Mouse (Mus musculus): ENCODE measurements around the gene Fev. TPM values are rescaled to one million over a fixed set of nuclear protein-coding genes. Genes with fewer than 3 reads are reported as not detected.

Gene Fev
- polyA plus RNA-seq, 1 experiment, result not detected

- no peak overlapping the region for H3K27ac ChIP-seq (ENCODE audit: insufficient read depth, low read depth, low read length)
- TF ChIP-seq CTCF (IDR thresholded peaks at IDR 0.05; ENCODE audit: low read depth, low read length) (no peak), POLR2A (IDR thresholded peaks at IDR 0.05; ENCODE audit: borderline replicate concordance, low read depth, low read length) (no peak)
- H3K4me3 ChIP-seq (ENCODE audit: insufficient read depth, low read length), result no peak overlapping the region
- 0 out of 2 replicates have a peak, but pooled peaks cover 2% of the 10 kb centered on the region for H3K4me1 ChIP-seq (ENCODE audit: control insufficient read depth, insufficient read depth, low read length)
Measured at GRCm38 (mm10) chr1:74856439-74856720, 28.8 kb downstream of the Fev start.

DNA sequence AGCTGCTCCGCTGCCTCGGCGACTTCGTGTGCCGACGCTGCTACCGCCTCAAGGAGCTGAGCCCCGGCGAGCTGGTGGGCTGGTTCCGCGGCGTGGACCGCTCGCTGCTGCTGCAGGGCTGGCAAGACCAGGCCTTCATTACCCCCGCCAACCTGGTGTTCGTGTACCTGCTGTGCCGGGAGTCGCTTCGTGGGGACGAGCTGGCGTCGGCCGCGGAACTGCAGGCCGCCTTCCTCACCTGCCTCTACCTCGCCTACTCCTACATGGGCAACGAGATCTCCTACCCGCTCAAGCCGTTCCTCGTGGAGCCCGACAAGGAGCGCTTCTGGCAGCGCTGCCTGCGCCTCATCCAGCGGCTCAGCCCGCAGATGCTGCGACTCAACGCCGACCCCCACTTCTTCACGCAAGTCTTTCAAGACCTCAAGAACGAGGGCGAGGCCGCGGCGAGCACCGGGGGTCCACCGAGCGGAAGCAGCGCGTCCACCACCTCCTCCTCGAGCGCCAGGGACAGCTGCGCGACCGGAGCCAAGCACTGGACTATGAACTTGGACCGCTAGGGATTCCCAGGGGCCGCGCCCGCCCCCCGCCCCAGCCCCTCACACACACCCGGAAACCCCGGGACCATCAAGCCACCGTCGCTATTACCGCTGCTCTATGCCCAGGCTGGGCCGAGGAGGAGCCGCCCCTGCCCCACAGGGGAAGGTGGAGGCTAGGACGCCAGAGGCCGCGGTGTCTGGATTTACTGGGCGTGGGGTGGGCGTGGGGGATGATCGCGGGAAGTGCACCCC lies 29.4 kb downstream of the Fev start:
- TF ChIP-seq POLR2A (IDR thresholded peaks at IDR 0.05; ENCODE audit: borderline replicate concordance, low read depth, low read length) (no peak), CTCF (IDR thresholded peaks at IDR 0.05; ENCODE audit: low read depth, low read length) (no peak)
- H3K27ac ChIP-seq (ENCODE audit: insufficient read depth, low read depth, low read length), result no peak overlapping the region
- 0 out of 2 replicates have a peak, but pooled peaks cover 2% of the 10 kb centered on the region for H3K4me1 ChIP-seq (ENCODE audit: control insufficient read depth, insufficient read depth, low read length)
- H3K4me3 ChIP-seq (ENCODE audit: insufficient read depth, low read length), result no peak overlapping the region

DNA sequence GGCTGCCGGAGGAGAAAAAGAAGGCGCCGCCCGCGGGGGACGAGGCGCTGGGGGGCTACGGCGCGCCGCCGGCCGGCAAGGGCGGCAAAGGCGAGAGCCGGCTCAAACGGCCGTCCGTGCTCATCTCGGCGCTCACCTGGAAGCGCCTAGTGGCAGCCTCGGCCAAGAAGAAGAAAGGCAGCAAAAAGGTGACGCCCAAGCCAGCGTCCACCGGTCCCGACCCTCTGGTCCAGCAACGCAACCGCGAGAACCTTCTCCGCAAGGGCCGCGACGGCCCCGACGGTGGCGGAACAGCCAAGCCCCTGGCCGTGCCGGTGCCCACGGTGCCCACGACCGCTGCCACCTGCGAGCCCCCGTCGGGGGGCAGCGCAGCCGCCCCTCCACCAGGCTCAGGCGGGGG lies 30.1 kb downstream of the Fev start:
- Histone ChIP-seq H3K4me1 (ENCODE audit: control insufficient read depth, insufficient read depth, low read length) (0 out of 2 replicates have a peak, but pooled peaks cover 2% of the 10 kb centered on the region), H3K27ac (ENCODE audit: insufficient read depth, low read depth, low read length) (no peak overlapping the region), H3K4me3 (ENCODE audit: insufficient read depth, low read length) (0 out of 2 replicates have a peak overlapping the region, but pooled peaks have one; percentile 13)
- no peak for TF ChIP-seq POLR2A (IDR thresholded peaks at IDR 0.05; ENCODE audit: borderline replicate concordance, low read depth, low read length)

- Histone ChIP-seq H3K27ac (ENCODE audit: insufficient read depth, low read depth, low read length) (no peak within 1 kb of the TSS), H3K4me3 (ENCODE audit: insufficient read depth, low read length) (peak within 1 kb of the TSS; percentile 13; the same call in 1 of the 2 replicates), H3K4me1 (ENCODE audit: control insufficient read depth, insufficient read depth, low read length) (0 out of 2 replicates have a peak, but pooled peaks cover 2% of the 10 kb centered on the region)
- TF ChIP-seq CTCF (IDR thresholded peaks at IDR 0.05; ENCODE audit: low read depth, low read length) (no peak), POLR2A (IDR thresholded peaks at IDR 0.05; ENCODE audit: borderline replicate concordance, low read depth, low read length) (no peak)
Measured at GRCm38 (mm10) chr1:74854306-74855056, 30.7 kb downstream of the Fev start, which contains the start of gene Cdk5r2. Gene Cdk5r2 (plus strand): TSS chr1:74854934.

DNA sequence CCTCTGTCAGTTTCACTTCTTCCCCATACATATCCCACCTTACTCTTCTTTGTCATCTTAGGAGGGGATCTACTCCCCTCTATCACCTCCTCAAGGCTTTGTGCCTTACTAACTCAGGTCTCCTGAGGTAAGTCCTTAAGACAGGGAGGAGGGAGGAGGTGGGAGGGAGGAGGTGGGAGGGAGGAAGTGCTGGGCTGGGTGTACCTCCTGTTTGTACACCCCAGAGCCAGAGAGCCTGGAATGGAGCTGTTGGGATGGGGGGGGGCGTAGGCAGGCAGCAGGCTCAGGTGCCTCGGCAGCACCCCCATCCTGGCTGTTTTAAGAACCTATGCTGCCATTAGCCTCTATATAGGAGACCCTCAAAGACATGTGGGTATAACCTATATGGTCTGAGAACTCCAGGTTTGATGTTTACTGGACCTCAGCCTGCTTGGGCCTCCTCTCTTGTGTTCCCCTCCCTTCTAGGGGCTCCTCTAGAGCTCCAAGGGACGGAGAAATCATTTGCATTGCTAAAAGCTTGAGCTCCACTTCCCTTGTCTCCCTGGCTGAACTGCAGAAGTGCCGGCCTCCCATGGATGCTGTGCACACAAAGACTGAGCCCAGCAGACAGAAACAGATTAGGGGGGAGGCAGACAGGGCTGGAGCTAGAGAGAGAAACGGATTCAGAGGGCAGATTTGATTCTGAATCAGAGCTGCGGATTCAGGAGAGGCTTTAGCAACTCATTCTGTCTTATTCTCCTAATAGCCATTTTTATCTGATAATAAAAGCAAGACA lies 34.0 kb downstream of the Fev start:
- no peak overlapping the region for H3K27ac ChIP-seq (ENCODE audit: insufficient read depth, low read depth, low read length)

DNA sequence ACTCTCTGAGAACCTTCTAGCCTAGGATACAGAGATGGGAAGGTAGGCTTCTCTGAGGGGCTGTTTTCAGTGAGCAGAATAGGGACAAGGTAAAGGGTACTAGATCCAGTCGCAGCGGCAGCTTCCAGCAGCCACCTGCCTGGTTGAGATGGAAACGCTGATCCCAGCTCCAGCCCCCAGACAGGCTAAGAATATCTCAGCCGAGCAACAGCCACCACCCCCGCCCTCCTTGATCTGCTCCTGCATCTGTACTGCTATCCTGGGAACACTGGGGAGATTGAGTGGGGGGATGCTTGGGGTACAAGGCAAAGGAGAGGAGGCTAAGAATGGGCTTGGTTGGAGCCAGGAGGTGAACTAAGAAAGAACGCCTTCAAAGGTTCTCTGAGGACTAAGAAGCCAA lies 35.0 kb downstream of the Fev start:
- H3K27ac ChIP-seq (ENCODE audit: insufficient read depth, low read depth, low read length), result no peak overlapping the region
- no peaks in the 10 kb centered on the region for H3K4me1 ChIP-seq (ENCODE audit: control insufficient read depth, insufficient read depth, low read length)
- H3K4me3 ChIP-seq (ENCODE audit: insufficient read depth, low read length), result no peak overlapping the region
- TF ChIP-seq CTCF (IDR thresholded peaks at IDR 0.05; ENCODE audit: low read depth, low read length) (no peak), POLR2A (IDR thresholded peaks at IDR 0.05; ENCODE audit: borderline replicate concordance, low read depth, low read length) (no peak)

More for the DNA sequence above, 34.0 kb downstream of the Fev start:
- Histone ChIP-seq H3K4me3 (ENCODE audit: insufficient read depth, low read length) (no peak overlapping the region), H3K4me1 (ENCODE audit: control insufficient read depth, insufficient read depth, low read length) (no peaks in the 10 kb centered on the region)
- TF ChIP-seq POLR2A (IDR thresholded peaks at IDR 0.05; ENCODE audit: borderline replicate concordance, low read depth, low read length), result no peak
- no peak for TF ChIP-seq CTCF (IDR thresholded peaks at IDR 0.05; ENCODE audit: low read depth, low read length)

DNA sequence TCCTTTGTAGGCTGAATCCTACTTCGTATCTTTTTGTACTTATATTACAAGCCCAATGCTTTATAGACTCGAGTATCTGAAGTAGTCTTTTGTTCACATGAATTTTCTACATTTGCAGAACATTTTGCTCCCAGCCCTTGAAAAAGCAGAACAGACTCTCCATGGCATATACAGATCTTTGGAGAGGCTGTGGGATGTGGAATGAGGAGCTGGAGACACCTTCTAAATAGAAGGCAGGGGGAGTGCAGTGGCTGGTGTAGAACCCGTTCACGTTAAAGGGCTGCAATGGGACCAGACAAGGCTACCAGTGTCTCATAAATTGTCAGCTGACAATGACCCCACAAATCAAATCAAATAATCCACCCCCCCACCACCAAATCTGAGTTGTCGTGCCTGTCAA lies 36.3 kb downstream of the Fev start:
- H3K4me3 ChIP-seq (ENCODE audit: insufficient read depth, low read length), result no peak overlapping the region
- no peak overlapping the region for H3K27ac ChIP-seq (ENCODE audit: insufficient read depth, low read depth, low read length)
- H3K4me1 ChIP-seq (ENCODE audit: control insufficient read depth, insufficient read depth, low read length), result no peaks in the 10 kb centered on the region
- TF ChIP-seq POLR2A (IDR thresholded peaks at IDR 0.05; ENCODE audit: borderline replicate concordance, low read depth, low read length) (no peak), CTCF (IDR thresholded peaks at IDR 0.05; ENCODE audit: low read depth, low read length) (no peak)

DNA sequence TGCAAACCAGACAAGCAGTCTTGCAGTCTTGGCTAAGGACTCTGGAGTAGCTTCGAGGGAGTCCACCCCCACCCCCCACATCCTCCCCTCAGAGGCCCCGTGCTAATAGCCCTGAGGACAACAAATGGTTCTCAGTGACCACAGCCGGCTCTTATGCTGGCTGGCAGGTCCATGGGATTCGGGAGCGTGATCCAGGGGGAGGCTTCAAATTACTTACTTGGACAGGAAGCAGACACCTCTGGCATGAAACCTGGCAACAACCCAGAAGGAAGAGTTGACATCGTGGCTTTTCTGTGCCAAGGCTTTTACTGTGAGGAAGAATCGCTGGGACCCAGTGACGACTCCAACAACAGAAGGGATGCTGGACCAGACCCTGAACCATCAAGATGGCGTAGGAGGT lies 38.9 kb downstream of the Fev start:
- Histone ChIP-seq H3K4me3 (ENCODE audit: insufficient read depth, low read length) (no peak overlapping the region), H3K27ac (ENCODE audit: insufficient read depth, low read depth, low read length) (no peak overlapping the region), H3K4me1 (ENCODE audit: control insufficient read depth, insufficient read depth, low read length) (no peaks in the 10 kb centered on the region)
- TF ChIP-seq CTCF (IDR thresholded peaks at IDR 0.05; ENCODE audit: low read depth, low read length) (no peak), POLR2A (IDR thresholded peaks at IDR 0.05; ENCODE audit: borderline replicate concordance, low read depth, low read length) (no peak)

DNA sequence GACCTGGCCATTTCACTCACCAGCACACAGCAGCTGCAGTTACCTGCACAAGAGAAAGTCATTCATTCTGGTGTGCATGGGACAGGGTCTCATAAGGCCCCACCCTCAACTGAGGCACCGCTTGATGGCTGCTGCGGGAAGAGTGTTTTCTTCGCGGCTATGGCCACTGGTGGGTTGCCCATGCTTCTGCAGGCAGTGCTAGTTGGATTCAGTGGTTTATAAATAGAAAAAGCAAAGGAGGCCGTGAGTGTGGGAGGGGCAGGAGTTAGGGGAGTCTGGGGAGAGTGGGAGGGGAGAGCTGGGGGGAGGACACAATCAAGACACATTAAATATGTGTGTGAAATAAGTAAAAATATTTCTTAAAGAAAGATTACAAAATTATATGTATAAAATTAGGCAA lies 42.1 kb downstream of the Fev start:
- Histone ChIP-seq H3K4me3 (ENCODE audit: insufficient read depth, low read length) (no peak overlapping the region), H3K27ac (ENCODE audit: insufficient read depth, low read depth, low read length) (no peak overlapping the region), H3K4me1 (ENCODE audit: control insufficient read depth, insufficient read depth, low read length) (no peaks in the 10 kb centered on the region)
- TF ChIP-seq POLR2A (IDR thresholded peaks at IDR 0.05; ENCODE audit: borderline replicate concordance, low read depth, low read length) (no peak), CTCF (IDR thresholded peaks at IDR 0.05; ENCODE audit: low read depth, low read length) (no peak)
